Mouse (Mus musculus): ENCODE data around the gene Sox1. TPM values are rescaled to one million over a fixed set of nuclear protein-coding genes. Genes with fewer than 3 reads are reported as not detected.

Gene Sox1
- total and polyA plus RNA-seq, 2 experiments from 2014 or later: 2.6 to 16.8 TPM

GRCm38 (mm10) chr8:12354406-12355025, 40.6 kb upstream of the Sox1 start:
- DNase-seq (ENCODE audit: low spot score) (no peak), ATAC-seq (ENCODE audit: low FRiP score) (no peak)
- H3K36me3 ChIP-seq (ENCODE audit: insufficient read depth, low read length): no peaks in the 10 kb centered on the region
- peaks cover 3% of the 10 kb centered on the region; the same call in 1 of the 2 replicates for H3K27me3 ChIP-seq (ENCODE audit: insufficient read depth, low read length)
- no peak overlapping the region for H3K4me2 ChIP-seq (ENCODE audit: low read depth, low read length, poor library complexity, severe bottlenecking)
- WGBS: 67% methylated on average over 10 of the region's 10 CpGs
- no peak overlapping the region for H3K4me3 ChIP-seq (ENCODE audit: low read depth, low read length)
- no peak overlapping the region for H3K9ac ChIP-seq (replicated peaks; ENCODE audit: low read length, poor library complexity, severe bottlenecking)
- H3K4me1 ChIP-seq (ENCODE audit: insufficient read depth, low read length): no peaks in the 10 kb centered on the region
- H3K9me3 ChIP-seq (ENCODE audit: low read length): no peaks in the 10 kb centered on the region
- no peak overlapping the region for H3K27ac ChIP-seq (ENCODE audit: low read depth, low read length)
- TF ChIP-seq CTCF (IDR thresholded peaks at IDR 0.05): no peak

- Histone ChIP-seq H3K9me3 (ENCODE audit: low read length) (no peaks in the 10 kb centered on the region), H3K36me3 (ENCODE audit: insufficient read depth, low read length) (no peaks in the 10 kb centered on the region), H3K4me3 (ENCODE audit: low read depth, low read length) (no peak overlapping the region), H3K9ac (replicated peaks; ENCODE audit: low read length, poor library complexity, severe bottlenecking) (no peak overlapping the region), H3K4me2 (ENCODE audit: low read depth, low read length, poor library complexity, severe bottlenecking) (no peak overlapping the region), H3K27me3 (ENCODE audit: insufficient read depth, low read length) (no peaks in the 10 kb centered on the region; the same call in 1 of the 2 replicates), H3K27ac (ENCODE audit: low read depth, low read length) (no peak overlapping the region), H3K4me1 (ENCODE audit: insufficient read depth, low read length) (no peaks in the 10 kb centered on the region)
- no peak for ATAC-seq (ENCODE audit: low FRiP score)
- no peak for TF ChIP-seq CTCF (IDR thresholded peaks at IDR 0.05)
- no peak for DNase-seq (ENCODE audit: low spot score)
- 34% methylated on average over 7 of the region's 7 CpGs for WGBS
Observed at GRCm38 (mm10) chr8:12368161-12368560, 26.9 kb upstream of the Sox1 start.

- WGBS: 70% methylated on average over 6 of the region's 6 CpGs
- Histone ChIP-seq H3K9me3 (ENCODE audit: low read length) (no peaks in the 10 kb centered on the region), H3K27me3 (ENCODE audit: insufficient read depth, low read length) (no peaks in the 10 kb centered on the region; the same call in 1 of the 2 replicates), H3K4me2 (ENCODE audit: low read depth, low read length, poor library complexity, severe bottlenecking) (no peak overlapping the region), H3K9ac (replicated peaks; ENCODE audit: low read length, poor library complexity, severe bottlenecking) (no peak overlapping the region), H3K36me3 (ENCODE audit: insufficient read depth, low read length) (no peaks in the 10 kb centered on the region), H3K4me1 (ENCODE audit: insufficient read depth, low read length) (no peaks in the 10 kb centered on the region), H3K27ac (ENCODE audit: low read depth, low read length) (no peak overlapping the region), H3K4me3 (ENCODE audit: low read depth, low read length) (no peak overlapping the region)
- TF ChIP-seq CTCF (IDR thresholded peaks at IDR 0.05): no peak
- DNase-seq (ENCODE audit: low spot score) (no peak), ATAC-seq (ENCODE audit: low FRiP score) (no peak)
Observed at GRCm38 (mm10) chr8:12368856-12369255, 26.2 kb upstream of the Sox1 start.

GRCm38 (mm10) chr8:12381111-12381510, 14.0 kb upstream of the Sox1 start:
- no peak for DNase-seq (ENCODE audit: low spot score)
- TF ChIP-seq CTCF (IDR thresholded peaks at IDR 0.05): no peak
- Histone ChIP-seq H3K9ac (replicated peaks; ENCODE audit: low read length, poor library complexity, severe bottlenecking) (no peak overlapping the region), H3K4me3 (ENCODE audit: low read depth, low read length) (no peak overlapping the region), H3K27me3 (ENCODE audit: insufficient read depth, low read length) (peaks cover 49% of the 10 kb centered on the region), H3K9me3 (ENCODE audit: low read length) (no peaks in the 10 kb centered on the region), H3K4me2 (ENCODE audit: low read depth, low read length, poor library complexity, severe bottlenecking) (no peak overlapping the region), H3K27ac (ENCODE audit: low read depth, low read length) (no peak overlapping the region), H3K4me1 (ENCODE audit: insufficient read depth, low read length) (no peaks in the 10 kb centered on the region), H3K36me3 (ENCODE audit: insufficient read depth, low read length) (no peaks in the 10 kb centered on the region)
- no peak for ATAC-seq (ENCODE audit: low FRiP score)
- 72% methylated on average over 3 of the region's 3 CpGs for WGBS

GRCm38 (mm10) chr8:12382707-12383561, 12.2 kb upstream of the Sox1 start:
- no peak for TF ChIP-seq CTCF (IDR thresholded peaks at IDR 0.05)
- H3K4me3 ChIP-seq (ENCODE audit: low read depth, low read length): no peak overlapping the region
- ATAC-seq (ENCODE audit: low FRiP score): no peak
- H3K4me1 ChIP-seq (ENCODE audit: insufficient read depth, low read length): no peaks in the 10 kb centered on the region
- peaks cover 54% of the 10 kb centered on the region for H3K27me3 ChIP-seq (ENCODE audit: insufficient read depth, low read length)
- no peak overlapping the region for H3K9ac ChIP-seq (replicated peaks; ENCODE audit: low read length, poor library complexity, severe bottlenecking)
- no peaks in the 10 kb centered on the region for H3K36me3 ChIP-seq (ENCODE audit: insufficient read depth, low read length)
- H3K9me3 ChIP-seq (ENCODE audit: low read length): no peaks in the 10 kb centered on the region
- H3K4me2 ChIP-seq (ENCODE audit: low read depth, low read length, poor library complexity, severe bottlenecking): no peak overlapping the region
- DNase-seq (ENCODE audit: low spot score): no peak
- no peak overlapping the region for H3K27ac ChIP-seq (ENCODE audit: low read depth, low read length)
- WGBS: 9% methylated on average over 21 of the region's 21 CpGs
